Mouse (Mus musculus): Measurements from ENCODE around the gene Gpr141.

Gene Gpr141

DNA sequence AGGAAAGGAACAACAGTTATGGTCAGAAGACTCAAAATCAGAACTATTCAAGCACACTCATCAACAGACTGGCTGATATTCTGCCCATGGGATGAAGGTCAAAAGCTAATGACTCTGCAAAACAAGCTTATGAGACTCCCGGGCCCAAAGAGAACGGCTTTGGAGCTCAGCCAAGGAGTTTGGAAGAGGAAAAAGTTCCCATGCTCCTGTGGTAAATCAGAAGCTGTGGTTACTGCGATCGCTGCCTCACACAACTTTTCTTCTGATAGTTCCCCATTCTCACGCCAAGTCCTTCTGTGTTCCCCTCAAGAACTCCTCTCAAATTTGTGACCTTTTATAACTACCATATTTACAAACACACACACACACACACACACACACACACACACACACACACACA is 105.1 kb downstream of the Gpr141 start:
- DNase-seq (ENCODE audit: low spot score) = peak; percentile 11

DNA sequence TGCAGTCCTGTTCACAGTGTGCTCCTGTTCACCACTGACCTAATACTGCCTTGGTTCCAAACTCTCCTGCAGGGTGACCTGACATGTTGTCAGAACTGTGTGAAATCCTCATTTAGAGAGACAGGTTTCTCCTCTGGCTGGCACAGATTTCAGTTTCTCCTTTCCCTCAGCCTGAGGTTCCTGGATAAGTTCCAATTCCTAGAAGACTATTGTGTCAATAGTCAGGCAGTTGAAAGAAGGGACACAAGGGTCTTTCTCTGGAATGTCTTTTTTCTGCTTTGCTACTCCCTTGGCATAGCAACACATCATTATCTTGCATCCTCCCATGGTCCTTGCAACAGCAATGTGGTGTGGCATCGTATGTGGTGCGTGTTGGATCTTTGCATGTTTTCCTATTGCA is 106.9 kb downstream of the Gpr141 start:
- DNase-seq (ENCODE audit: low spot score) = no peak

DNA sequence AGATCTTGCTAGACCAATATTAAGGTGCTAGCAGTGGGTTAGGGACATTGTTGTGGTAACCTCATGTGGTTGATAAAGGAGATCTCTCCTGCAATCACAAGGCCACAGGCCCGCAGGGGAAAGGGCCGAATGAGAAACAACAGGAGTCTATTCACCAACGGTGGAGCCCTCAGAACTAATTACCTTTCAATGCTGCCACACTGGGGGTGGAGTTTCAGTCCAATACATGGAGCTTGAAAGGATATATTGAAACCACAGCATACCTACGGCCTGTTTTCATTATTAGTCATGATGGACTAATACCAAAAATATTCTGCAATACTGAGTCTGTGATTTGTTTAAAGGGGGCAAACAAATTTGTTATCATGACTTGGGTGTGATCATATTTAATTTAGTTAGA is 120.3 kb downstream of the Gpr141 start:
- DNase-seq (ENCODE audit: low spot score) = no peak

- DNase-seq (ENCODE audit: low spot score) = no peak
Measured at GRCm38 (mm10) chr13:19701443-19702078, 122.5 kb downstream of the Gpr141 start.

DNA sequence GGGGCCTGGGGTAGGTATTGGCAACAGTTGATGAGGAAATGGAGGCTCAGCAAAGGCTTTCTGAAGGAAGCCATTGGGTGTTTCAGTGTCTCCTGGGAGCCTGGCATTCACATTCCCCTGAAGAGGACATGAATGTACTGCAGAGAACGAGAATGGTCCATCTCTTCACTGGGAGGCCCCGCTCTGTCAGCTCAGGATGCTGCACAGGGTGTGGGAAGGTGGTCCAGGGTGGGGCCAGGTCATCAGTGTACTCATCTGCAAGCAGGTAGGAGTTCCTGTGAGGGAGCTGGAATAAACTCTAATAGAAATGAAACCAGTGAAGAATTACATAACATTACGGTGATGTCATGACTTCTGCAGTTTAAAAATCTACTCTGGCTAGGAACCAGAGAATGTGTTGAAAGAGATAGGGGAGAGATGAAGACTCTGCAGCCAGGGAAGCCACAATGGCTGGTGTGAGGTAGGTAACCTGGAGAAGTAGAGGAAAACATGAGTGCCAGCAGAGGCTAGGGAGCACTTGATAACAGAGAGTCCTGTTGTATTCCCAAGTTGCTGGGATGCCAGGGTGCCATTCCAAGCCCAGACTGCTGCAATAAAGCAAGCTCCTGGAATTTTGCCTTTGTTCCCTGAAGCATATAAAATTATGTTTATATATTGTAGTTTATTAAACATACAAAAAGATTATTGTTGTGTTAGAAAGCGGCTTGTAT is 123.2 kb downstream of the Gpr141 start:
- no peak for DNase-seq (ENCODE audit: low spot score)
